Mouse (Mus musculus) adrenal gland, adult 2 months (tissue): Measurements from ENCODE around the gene Plekhh3. TPM values are rescaled to one million over a fixed set of nuclear protein-coding genes. Genes with fewer than 3 reads are reported as not detected.
A peak's percentile ranks its signal among the peaks of the same experiment; 100 is the strongest.
"Not testable (repeated sequence)": the region's sequence is repeated elsewhere in the genome, so short reads cannot be mapped to it uniquely, and the experiment has no call there.

Experiments
- DNase-seq: peaks from one replicate; pipeline ENCODE4 v3.0.0; 2021
- polyA plus RNA-seq: library from polyadenylated mRNA; depleted of rRNA; stranded (reverse); fragments of >200 nt; gene quantifications from 2 replicates; pipeline ENCODE4 v1.2.3, GENCODE M21; 2012
- total RNA-seq, 2 experiments: library from RNA; stranded (reverse); gene quantifications; 2 replicates each; pipeline ENCODE4 v1.2.3; 2021

The Plekhh3 gene
- total and polyA plus RNA-seq, 3 experiments: 19.4 to 112 (median 39.7) TPM

DNA sequence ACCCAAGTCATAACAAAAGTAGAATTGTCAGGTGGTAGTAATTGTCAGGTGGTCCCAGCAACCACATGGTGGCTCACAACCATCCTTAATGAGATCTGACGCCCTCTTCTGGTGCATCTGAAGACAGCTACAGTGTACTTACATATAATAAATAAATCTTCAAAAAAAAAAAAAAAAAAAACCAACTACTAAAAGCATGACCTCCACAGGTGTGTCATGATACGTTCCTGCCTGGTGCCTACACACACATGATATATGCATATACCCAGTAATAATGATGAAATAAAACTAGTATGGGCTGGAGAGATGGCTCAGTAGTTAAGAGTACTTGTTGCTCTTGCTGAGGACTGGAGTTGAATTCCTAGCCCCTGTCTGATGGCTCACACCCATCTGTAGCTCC lies 20.1 kb downstream of the Plekhh3 start:
- no peak for DNase-seq

DNA sequence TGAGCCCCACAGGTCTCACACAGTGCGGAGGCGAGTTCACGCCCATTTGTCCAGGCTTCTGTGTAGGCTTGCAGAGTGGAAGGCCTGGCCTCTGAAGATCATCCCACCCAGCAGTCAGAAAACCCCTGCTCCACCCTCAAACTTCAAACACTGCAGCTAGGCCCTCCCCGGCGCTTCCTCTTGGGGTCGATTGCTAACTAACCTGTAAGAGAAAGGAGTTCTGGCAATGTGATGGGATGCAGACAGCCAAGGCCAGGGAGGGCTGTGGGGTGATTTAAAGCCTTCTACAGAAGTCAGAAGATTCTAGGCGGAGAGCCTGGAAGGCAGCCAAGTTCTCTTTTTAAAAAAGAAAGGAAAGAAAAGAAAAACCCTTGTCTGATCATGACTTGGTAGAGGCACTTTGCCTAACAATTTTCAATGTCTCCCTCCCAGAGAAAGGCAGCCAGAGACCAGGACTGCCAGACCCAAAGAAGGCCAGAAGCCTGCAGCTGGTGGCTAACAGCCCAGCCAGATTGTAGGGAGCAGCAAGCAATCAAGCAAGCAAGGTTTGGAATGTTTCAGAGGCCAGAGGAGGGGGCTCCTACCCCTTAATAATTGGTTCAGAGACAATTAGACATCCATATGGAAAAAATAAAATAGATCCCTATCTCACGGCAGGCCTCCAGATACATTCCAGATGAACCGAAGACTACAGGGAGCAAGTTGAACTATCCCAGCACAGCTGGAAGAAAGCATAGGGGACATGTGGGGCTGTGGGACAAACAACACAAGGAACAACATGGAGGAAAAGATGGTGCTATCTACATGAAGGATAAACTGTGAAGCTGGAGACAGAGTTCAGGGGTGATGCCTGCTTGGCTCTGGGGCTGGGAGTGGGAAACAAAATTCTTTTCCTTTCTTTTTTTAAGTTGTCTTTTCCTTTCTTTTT lies 21.7 kb downstream of the Plekhh3 start:
- peak; percentile 69 for DNase-seq

DNA sequence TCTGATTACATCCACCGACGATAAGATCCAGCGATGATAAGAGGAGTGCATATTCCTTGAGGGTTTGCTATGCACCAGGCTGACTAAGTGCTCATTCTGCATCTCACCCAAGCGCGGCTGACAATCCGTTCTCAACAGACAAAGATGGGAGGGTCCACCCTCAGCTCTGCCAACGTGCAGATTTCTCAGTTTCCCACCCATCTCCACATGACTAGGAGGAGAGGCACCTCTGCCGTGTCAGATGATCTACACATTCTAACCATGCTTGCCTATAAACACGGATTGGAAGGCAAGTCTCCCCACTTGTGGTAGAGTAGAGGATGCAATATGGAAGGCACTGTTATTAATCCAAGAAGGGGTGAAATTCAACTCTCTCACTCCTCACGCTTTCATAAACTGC lies 22.4 kb downstream of the Plekhh3 start:
- DNase-seq: no peak

DNA sequence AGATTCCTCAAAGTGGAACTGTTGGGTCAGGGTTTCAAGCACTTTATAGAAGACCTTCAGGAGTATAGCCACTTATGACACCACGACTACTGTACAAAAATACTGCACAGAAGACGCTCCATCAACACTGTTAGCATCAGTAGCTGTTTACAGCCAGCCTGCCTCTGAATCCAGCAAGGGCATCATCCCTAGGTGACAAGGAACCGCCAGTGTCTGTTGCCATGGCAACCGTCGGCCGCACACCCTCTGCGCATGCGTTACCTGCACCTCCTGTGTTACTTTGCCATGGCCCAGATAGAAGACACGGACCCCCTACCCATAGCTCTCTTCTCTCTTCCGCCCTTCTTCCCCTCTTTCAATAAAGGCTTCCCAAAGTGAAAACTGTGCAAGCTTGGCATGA lies 24.8 kb downstream of the Plekhh3 start:
- no peak for DNase-seq

DNA sequence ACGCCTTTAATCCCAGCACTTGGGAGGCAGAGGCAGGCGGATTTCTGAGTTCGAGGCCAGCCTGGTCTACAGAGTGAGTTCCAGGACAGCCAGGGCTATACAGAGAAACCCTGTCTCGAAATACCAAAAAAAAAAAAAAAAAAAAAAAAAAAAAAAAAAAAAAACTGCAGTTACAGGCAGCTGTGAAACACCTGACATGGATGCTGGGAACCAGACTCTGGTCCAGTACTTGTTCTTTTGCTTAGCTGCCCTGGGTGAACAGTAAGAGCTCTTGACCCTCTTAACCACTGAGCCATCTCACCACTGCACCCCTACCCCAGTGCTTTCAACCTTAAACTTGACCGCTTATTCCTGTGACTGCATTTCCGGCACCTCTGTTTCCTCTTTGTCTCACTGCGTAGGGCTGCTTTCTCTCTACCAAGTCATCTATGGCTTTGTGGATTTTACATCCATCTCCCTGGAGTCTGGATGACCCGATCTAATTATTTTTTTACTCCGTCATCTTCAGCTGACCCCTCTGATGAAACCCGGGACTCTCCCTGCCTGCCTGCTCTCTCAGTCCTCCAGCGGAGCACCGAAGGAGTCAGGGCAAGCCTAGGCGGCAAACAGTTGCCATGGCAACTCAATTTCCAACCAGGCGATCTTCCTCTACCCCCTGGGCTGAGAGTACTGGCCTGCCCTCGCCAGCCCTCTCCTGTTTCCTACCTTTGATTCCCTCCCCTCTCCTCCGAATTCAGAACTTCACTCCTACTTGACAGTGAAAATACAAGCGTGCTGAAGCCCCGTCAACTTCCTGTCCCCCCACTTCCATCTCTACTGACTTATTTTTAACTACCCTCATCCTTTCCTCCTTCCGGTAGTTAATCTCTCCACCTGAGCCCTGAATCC lies 27.6 kb downstream of the Plekhh3 start:
- DNase-seq: peak; percentile 66

DNA sequence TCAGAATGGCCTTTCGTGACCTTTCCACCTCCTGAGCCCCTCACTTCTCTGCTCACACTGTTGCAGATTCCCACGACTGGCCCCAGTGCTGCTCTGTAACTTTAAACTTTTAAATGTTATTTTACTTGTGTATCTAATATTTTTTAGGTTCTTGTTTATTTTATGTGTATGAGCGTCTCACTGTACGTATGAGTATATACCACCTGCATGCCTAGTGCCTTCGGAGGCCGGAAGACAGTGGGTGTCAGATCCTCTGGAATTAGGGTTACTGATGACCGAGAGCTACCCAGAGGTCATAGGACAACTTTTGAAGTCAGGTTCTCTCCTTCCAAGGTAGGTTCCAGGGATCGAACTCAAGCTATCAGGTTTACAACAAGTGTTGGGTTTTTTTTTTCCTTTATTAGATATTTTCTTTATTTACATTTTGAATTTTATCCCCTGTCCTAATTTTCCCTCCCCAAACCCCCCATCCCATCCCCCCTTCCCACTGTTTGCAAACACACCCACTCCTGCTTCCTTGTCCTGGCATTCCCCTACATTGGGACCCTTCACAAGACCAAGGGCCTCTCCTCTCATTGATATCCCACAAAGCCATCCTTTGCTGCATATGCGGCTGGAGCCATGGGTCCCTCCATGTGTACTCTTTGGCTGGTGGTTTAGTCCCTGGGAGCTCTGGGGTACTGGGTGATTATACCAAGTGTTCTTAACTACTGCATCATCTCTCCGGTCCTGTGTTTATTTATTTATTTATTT lies 28.8 kb downstream of the Plekhh3 start:
- DNase-seq: no peak

DNA sequence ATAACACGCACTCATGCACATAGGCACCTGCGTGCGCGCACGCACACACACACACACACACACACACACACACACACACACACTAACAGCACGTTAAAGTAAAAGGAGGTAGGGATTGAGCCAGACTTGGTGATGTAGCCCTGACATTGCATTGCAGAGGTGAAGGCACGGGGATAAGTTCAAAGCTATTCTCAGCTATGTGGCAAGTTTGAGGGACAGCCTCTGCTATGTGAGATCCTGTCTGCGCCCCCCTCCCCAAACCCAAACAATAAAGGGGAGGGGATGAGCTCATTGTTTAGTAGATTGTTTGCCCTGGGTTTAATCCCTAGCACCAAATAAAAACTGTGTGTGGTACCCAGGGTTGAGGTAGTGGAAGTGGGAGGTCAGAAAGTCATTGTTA lies 30.1 kb downstream of the Plekhh3 start:
- no peak for DNase-seq

DNA sequence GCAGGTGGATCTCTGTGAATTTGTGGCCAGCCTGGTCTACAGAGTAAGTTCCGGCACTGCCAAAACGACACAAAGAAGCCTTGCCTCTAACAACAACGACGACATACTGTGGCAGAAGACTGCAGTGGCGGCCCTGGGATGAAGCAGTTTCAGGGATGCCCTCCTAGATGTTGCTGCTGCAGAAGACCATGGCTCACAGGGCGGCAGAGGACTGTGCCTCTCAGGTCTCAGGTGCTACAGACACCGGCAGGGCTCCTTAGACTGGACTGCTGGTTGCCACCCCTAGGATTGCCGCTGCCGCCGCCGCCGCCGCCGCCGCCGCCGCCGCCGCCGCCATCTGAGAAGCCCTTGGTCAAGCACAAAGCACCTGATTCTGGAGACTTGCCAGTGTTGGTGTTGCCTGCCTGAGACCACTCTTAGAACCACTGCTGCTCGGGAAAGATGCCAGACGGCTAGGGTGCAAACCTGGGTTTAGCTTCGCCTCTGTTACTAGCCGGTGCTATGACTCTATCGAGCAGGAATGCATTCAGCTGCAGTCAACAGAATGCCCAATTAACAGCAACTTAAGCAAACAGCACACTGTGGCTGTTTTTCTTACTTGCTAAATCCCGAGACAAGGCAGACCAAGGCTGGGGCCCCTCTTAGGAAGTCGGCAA lies 30.9 kb downstream of the Plekhh3 start:
- peak; percentile 38 for DNase-seq

DNA sequence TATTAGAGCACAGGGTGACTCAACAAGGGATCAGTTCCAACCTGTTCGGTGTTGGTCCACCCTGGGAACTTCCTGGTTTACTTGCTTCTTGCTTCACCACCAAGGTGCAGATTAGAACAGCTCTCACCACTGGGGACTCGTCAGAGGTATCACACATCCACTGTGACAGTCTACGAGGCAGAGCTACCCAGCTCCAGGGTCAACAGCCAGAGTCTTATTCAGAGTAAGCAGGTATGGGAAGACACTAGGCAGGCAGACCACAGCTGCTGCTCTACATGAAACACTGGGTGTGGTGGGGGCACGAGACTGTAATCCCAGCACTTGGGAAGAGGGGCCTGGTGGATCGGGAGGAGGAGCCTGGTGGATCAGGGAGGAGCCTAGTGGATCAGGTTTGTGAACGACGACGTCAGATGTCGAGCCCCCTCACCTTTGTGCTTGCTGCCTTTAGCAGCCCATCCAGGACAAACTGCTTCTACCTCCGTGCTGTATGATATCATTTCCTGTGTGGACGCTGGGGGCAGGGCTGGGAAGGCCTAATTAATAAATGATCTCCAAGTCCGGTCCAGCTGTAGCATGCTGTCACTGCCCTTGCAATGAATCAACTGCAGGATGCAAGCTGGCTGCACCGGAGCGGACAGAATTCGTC lies 32.5 kb downstream of the Plekhh3 start:
- DNase-seq: peak; percentile 75

DNA sequence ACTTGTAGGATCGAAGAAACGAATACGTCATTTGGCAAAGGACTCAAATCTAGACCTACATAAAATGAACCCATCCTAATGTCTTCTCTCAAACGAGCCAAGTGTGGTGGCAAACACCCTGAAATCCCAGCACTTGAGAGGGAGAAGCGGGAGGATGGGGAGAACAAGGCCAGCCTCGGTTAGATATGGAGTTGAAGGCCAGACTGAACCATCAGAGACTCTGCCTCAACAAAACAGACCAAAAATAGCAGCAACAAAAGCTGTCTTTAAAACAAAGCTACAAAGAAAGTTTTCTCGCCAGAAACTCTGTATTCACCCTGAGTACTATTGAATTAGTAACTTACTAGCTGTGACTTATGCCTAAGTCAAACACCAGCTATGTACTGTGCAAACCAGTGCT lies 34.2 kb downstream of the Plekhh3 start:
- no peak for DNase-seq

DNA sequence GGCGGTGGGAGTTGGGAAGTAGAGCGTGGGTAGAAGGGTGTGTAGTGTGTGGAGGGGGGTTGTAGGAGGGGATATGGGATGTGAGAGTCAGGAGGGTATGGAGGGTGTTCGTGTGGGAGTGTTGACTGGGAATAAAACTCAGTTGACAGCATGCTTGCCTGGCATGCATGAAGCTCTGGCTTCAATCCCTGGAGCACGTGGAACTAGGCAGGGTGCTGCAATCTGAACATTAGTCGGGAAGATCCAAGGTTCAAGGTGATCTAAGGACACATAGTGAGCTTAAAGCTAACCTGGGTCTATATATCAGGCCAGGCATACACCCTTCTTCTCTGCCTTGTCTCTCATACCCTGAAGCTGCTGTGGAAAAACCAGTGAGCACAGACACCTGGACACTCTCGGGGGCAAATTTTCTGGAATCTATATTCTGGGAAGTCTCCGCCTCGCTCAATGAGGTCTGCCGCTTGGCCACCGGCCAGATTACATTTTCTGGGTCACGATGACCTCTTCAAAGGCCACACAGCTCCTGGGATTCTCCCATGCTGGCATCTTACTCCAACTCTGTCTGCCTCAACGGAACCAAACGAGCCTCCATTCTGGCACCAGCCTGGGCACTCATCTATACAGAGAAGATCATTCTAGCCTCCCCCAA lies 36.8 kb downstream of the Plekhh3 start:
- peak; percentile 85 for DNase-seq

DNA sequence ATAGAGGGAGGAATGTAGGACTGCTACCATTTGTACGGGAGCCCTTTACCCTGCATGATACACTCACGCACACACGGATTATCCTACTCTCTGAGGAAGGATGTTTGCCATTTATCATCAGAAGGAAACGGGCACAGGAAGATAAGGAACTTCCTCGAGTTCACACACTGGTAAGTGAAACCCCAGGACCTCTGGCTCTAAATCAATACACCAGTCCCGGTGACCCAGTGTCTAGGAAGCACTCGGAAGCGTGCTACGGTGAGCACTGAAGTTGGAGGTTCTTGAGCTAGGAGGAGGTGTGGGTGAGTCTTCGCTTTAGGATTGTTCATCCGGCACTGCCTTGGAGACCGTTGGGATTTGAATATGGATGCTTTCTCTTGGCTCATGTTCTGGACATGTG lies 38.1 kb downstream of the Plekhh3 start:
- DNase-seq: no peak

DNA sequence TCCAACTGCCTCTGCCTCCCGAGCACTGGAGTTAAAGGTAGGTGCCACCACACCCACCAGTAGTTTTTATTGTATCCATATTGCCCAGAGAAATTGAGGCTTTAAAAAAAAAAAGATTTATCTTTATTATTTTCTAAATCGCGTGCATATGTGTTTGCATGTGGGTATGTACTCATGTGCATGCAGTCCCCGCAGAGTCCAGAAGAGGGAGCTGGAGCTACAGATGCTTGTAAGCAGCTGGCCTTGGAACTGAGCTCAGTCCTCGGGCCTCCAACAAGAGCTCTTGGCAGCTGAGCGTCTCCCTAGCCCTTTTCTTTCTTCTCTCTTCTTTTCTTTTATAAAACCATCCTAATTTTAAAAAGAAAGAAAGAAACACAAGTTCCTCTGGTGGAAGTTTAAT lies 39.5 kb downstream of the Plekhh3 start:
- DNase-seq: no peak

DNA sequence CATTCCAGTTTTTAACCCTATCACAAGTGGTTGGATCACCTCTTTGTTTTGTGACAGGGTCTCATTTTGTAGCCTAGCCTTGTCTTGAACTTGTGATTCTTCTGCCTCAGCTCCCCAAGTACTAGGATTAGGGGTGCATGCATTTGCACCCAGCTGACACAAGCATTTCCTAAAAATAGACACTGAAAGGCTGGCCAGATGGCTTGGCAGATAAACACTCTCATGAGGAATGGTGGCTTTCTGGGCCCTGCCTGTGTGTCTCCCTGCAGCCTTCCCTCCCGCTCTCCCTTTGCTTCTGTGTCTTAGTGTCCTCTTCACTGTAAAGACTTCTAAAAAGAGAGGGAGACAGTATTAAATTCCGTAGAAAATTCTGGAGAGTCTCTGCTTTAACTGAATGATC lies 40.0 kb downstream of the Plekhh3 start:
- DNase-seq: no peak

DNA sequence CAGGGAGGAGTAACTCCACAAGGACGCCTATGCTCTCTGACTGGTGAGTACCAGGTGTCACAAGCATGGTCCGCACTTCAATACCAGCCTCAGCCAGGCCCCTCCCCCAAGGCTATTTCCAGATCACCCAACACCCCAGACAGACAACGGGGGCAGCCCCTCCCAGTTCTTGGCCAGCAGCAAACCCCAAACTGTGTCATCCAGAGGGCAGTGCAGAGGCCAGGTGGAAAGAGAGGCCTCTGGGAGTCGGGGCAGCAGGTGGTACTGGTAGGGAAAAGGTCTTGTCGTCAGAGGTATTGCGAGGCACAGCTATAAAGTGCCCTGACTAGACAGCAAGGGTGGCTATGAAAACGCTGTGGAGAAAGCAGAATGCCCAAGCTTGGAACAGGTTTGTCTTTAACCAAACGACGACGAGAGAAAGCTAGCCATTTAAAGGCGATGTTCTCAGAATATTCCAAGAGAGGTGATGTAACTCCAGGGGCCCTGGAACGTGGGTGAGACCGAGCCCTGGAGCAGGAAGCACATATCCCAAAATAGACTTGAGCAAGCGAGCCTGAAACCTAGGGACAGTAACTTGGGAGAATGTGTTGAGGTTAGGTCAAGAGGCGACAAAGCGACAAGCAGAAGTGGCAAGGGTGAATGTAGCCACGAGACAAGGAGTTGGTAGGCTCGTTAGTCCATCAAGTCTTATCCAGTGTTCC lies 40.9 kb downstream of the Plekhh3 start:
- peak; percentile 53 for DNase-seq

DNA sequence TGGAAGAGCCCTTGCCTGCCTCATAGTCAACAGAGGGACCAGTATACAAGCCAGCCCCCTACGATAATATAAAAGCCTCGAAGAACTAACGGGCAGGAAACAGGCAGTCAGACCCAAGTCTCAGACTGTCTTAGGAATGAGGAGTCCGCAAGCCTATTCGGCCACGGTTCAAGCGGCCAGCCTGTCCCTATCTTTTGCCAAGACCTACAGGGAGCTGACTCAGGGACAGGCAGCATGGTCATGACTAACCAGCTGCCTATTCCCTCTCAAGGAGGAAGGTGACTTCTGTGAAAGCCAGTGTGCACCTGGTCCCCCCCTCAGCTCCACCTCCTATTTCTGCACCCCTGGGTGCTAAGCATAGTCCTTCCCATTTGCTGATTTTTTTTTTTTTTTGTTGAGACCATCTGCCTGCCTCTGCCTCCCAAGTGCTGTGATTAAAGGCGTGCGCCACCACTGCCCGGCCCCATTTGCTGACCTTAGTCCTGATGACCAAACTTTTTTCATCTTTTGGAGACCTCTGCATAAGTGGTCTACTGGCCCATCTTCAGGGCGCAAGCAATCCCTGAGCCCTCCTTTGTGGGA lies 42.1 kb downstream of the Plekhh3 start:
- peak; percentile 65 for DNase-seq

DNA sequence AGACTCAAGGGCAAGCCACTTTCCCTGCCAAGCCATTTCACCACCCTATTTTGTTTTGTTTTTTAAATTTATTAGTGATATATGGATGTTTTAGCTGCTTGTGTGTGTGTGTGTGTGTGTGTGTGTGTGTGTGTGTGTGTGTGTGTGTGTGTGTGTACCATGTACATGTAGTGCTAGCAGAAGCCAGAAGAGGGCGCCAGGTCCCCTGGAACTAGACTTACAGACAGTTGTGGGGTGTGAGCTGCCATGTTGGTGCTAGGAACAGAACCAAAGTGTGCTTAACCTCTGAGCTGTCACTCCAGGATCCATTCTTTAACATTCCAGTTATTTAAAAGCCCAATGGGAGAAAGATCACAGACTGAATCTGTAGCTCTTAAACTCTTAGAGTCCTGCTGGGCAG lies 44.1 kb downstream of the Plekhh3 start:
- no peak for DNase-seq

DNA sequence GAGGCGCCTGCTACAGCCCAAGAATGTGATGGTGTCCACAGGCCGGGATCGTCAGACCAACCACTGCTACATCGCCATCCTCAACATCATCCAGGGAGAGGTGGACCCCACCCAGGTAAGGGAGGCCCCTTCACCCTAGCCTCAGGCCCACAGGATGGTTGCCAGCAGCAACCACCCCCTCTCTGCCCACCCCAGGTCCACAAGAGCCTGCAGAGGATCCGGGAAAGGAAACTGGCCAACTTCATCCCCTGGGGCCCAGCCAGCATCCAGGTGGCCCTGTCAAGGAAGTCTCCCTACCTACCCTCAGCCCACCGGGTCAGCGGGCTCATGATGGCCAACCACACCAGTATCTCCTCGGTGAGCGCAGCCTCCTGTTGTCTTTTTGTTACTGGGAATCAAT lies 46.1 kb downstream of the Plekhh3 start:
- DNase-seq: not testable (repeated sequence)

DNA sequence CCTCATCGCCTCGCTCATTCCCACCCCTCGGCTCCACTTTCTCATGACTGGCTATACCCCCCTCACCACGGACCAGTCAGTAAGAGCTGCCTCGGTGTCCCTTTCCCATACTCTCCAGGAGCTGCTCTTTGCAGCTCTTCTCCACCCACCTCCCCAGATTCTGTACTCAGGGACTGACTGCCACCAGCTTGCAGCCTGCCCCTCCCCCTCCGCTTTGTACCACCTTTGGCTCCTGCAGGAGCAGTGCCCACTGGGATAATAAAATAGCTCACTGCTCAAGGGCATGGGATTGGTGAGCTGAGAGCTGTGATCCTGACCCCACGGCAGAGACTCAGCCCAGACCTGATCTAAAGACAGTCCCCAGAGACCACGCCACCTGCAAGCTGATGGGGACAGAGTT lies 46.7 kb downstream of the Plekhh3 start:
- DNase-seq: not testable (repeated sequence)
